Mouse (Mus musculus) large intestine, adult 2 months (tissue): ENCODE measurements around the gene Zfhx3. TPM values are rescaled to one million over a fixed set of nuclear protein-coding genes. Genes with fewer than 3 reads are reported as not detected.

Experiments used
- DNase-seq: peaks from one replicate; pipeline ENCODE4 v3.0.0-alpha.2; 2012; ENCODE audit warnings: low read depth, low spot score
- WGBS: fragments of 180-500 bp; shearing (Covaris S2); methylation state at CpG from one replicate; pipeline ENCODE4 v1.1.7; 2018; 5-methylcytosine and 5-hydroxymethylcytosine counted together
- polyA plus RNA-seq: library from polyadenylated mRNA; depleted of rRNA; stranded (reverse); fragments of >200 nt; gene quantifications from 2 replicates; pipeline ENCODE4 v1.2.3, GENCODE M21; 2012

The Zfhx3 gene
- polyA plus RNA-seq, 1 experiment, result 0.95 TPM

- DNase-seq, result no peak
- 31% methylated on average over 9 of the region's 9 CpGs for WGBS
These were observed 450.5 kb downstream of the Zfhx3 start for GRCm38 (mm10) chr8:108392909-108393308.

DNA sequence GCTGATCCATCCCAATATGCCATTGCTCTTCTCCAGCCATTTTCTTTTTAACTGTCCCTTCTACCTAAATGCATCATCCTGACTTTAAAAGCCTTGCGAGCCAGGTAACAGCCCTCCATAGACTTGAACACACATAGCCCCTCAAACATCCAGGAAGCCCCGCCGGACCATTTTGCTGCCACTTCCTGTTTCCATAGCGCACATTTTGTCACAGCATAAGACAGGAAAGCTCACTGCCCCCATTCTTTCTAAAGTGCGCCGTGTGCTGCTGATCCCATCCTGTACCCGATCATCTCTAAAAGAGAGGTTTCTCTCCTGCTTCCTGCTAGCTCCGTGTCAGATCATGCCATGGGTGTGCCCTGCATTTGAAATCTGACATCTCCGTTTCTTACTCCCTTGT, 459.7 kb downstream of the Zfhx3 start:
- 77% methylated on average over 9 of the region's 9 CpGs for WGBS
- no peak for DNase-seq

GRCm38 (mm10) chr8:108406716-108407494, 464.5 kb downstream of the Zfhx3 start:
- 69% methylated on average over 25 of the region's 25 CpGs for WGBS

GRCm38 (mm10) chr8:108419162-108419844, 476.9 kb downstream of the Zfhx3 start:
- DNase-seq, result no peak
- WGBS, result 74% methylated on average over 15 of the region's 15 CpGs

More at GRCm38 (mm10) chr8:108406716-108407494, 464.5 kb downstream of the Zfhx3 start:
- DNase-seq, result no peak

GRCm38 (mm10) chr8:108422521-108422920, 480.1 kb downstream of the Zfhx3 start:
- WGBS, result 46% methylated on average over 3 of the region's 3 CpGs

DNA sequence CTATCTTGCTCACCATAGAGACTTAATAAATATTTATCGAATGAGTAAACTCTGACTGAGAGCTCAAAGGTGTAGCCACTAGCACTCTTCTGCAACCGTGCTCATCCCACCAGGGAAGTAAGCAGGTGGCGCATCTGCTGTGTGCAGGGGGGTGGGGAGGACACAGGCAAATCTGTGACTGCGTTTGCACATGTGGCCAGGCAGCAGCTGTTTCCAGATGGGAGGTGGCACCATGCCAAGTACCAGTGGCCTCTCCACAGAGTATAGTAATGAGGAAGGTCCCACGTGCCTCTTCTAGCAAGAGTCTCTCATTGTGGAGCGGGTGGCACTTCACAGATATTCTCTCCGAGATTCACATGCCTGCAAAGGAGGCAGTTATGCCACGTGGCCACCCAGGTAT, 481.9 kb downstream of the Zfhx3 start:
- WGBS, result 35% methylated on average over 8 of the region's 8 CpGs
- no peak for DNase-seq

More at GRCm38 (mm10) chr8:108422521-108422920, 480.1 kb downstream of the Zfhx3 start:
- DNase-seq, result no peak

DNA sequence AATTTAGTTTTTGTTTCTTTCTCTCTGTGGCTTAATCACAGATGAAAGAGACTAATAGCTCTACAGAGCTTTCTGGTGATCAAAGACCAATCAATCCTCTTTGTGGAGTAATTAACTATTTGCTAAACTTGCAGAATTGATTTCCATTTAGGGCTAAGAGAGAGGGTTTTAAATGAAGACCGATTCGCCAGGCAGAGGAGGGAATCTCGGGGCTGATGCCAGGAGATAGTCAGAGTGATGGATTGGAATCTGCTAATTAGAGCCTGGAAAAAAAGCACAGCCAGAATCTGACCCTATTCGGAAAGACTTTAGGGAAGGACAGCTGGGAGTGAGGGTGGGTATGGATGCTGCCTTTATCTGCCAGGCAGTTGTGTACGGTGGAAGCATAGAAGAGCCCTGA, 490.9 kb downstream of the Zfhx3 start:
- DNase-seq, result no peak
- 71% methylated on average over 5 of the region's 5 CpGs for WGBS

DNA sequence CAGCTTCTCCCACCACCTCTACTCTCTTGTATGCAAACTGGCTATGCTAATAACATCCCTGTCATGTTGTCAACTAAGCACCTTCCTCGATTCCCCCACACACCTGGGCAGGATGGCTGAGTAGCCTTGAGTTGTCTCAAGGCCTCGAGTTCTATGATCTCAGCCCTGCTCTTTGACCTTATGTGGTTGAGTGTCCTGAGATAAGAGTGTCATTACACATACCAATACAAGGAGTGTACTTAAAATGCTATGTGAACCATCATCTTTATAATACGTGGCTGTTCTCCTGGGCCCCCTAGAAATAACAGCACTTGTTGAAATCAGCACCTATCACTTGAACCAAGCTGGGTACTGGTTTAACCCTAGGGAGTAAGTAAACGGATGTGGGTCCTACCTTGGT, 492.1 kb downstream of the Zfhx3 start:
- DNase-seq, result no peak
- 45% methylated on average over 4 of the region's 4 CpGs for WGBS

GRCm38 (mm10) chr8:108436336-108436735, 493.9 kb downstream of the Zfhx3 start:
- 82% methylated on average over 12 of the region's 12 CpGs for WGBS
- DNase-seq, result no peak

GRCm38 (mm10) chr8:108437316-108437830, 494.9 kb downstream of the Zfhx3 start:
- DNase-seq, result no peak
- 87% methylated on average over 13 of the region's 13 CpGs for WGBS

GRCm38 (mm10) chr8:108440476-108440875, 498.0 kb downstream of the Zfhx3 start:
- WGBS, result 63% methylated on average over 3 of the region's 3 CpGs
- DNase-seq, result no peak

DNA sequence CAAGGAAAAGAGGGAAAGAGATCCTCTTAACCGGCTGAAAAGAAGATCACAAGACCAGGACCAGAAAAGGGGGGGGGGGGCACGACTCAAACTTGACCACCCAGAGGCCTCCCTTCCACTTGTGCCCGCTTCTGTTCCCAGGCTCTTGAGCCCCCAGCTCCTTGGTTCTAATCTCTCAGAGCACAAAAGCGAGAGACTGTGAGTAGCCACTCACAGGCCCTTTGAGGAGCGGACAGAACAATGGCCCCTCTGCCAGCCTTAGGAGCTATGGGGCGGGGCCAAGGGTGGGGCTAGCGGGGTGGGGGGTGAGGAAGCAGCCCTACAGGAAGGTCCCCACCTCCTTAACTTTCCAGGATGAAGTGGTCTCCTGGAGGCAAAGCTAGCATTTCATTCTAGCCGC, 508.4 kb downstream of the Zfhx3 start:
- no peak for DNase-seq
- WGBS, result 50% methylated on average over 8 of the region's 8 CpGs

DNA sequence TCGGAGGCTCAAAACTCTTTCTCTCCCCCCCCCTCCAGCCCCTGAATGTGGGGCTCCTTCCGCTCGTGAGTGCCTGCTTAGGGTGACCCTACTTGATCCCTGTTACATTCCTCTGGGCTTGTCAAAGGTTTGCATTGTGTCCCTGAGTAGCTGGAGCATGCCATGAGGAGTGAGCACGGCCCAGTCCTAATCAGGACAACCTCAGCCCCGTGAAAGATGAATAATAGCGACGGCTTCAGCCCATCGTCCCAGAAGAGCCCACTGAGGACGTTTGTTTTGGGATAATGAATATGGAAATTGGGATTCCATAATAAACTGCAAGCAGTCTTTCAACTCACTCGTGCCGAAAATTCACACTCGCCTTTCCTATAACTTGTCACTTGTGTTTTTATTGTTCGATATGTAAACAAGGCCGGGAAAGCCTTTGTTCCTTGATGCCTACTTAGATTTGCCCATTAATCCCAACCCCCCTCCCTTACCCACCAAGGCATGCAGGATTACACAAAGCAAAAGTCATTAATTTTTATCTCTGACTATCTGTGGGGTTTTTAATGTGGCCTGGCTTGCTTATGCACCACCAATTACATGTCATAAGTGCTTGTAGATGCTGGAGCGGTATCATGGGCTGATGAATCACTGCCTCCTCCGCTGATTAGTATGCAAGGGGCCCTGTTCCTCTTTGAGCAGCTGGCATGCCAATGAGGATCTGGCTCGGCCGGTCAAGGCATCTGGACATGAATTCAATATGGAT, 512.3 kb downstream of the Zfhx3 start:
- 70% methylated on average over 18 of the region's 18 CpGs for WGBS

DNA sequence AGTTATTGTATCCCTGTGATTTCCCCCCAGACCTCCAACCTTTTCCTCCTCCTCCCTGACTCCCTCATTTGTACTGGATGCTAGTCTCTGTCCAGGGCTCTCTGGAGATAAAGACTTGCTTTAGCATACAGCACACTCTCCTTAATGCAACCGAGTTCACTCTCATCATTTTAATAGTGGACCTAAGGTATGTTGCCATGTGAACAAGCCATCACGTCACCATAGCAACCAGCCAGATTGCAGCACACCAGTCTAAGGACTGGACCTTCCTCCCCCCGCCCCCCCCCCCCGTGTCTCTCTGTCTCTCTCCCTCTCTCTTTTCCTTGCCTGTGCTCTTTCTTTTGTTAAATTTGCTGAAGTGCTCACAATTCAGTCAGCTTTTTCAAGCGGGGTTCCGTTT, 524.2 kb downstream of the Zfhx3 start:
- 62% methylated on average over 6 of the region's 6 CpGs for WGBS
- DNase-seq, result no peak

More for the DNA sequence above, 512.3 kb downstream of the Zfhx3 start:
- DNase-seq, result no peak

GRCm38 (mm10) chr8:108467172-108468035, 525.0 kb downstream of the Zfhx3 start:
- DNase-seq, result no peak
- 81% methylated on average over 19 of the region's 19 CpGs for WGBS

DNA sequence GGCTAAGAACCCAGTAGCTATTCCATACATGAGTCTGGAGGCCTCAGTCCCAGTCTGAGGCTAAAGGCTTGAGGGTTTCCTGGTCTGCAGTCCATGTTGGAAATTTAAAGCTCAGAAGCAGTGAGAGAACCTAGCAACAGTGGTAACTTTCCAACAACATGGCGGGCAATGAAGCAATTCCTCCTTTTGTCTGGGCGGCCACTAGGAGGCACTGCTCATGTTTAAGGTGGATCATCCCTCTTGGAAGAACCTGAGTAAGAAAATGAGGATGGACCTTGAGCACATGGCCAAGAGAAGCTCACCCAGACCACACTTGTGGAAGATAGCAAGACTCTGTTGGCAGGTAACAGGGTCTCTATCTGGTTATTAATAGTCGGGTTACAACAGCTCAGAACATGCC, 527.8 kb downstream of the Zfhx3 start:
- no peak for DNase-seq
- 91% methylated on average over 3 of the region's 3 CpGs for WGBS

GRCm38 (mm10) chr8:108474556-108474955, 532.1 kb downstream of the Zfhx3 start:
- WGBS, result 59% methylated on average over 10 of the region's 10 CpGs
- DNase-seq, result no peak

DNA sequence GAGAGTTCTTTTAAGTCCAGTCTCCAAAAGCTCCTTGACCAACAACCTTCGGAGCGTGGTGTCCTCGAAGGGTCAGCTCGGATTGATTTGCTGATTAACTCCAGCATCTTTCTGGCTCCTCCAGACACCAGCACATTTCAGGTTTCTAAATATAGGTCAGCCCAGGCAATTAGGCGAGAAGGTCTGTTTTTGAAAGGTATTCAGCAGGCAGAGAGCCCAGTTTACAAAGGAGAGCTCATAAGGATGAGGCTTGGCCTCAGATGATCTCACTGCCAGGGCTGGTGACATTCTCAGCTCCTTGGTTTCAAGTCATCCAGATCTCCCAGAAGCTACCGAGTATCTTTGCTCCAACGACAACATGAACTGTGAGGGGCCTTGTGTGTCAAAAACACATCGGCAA, 535.7 kb downstream of the Zfhx3 start:
- no peak for DNase-seq
- WGBS, result 86% methylated on average over 8 of the region's 8 CpGs

DNA sequence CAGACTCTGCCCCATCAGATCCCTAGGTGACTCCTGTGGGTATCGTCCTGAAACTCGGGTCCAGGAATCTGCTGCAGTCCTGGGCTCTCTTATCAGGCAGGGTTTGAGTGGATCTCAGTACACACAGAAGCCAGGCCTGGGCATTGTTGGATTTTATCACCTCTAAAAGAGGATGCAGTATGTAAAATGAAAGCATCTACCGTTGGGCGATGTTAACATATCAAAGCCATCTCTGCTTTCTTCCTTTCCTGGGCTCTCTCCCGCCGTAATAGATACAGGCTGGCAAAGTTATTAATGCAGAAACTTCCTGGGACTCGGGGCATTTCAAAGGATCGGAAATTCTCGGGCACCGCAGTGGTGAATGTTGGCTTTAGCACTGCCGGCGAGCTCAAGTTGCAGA, 537.7 kb downstream of the Zfhx3 start:
- no peak for DNase-seq
- WGBS, result 77% methylated on average over 12 of the region's 12 CpGs
